Mouse (Mus musculus) liver, postnatal 0 days (tissue): ENCODE measurements around the gene Ddx6.

Experiments used
- CTCF ChIP-seq: sonication (generic); IDR thresholded peaks from 2 replicates; pipeline ENCODE4 v1.5.1; 2016; ENCODE audit warnings: antibody characterized with exemption, low read depth
- EP300 ChIP-seq: IDR thresholded peaks from 2 replicates; pipeline ENCODE4 v1.6.1; 2016; ENCODE audit warnings: antibody characterized with exemption, low read depth, mild to moderate bottlenecking

DNA sequence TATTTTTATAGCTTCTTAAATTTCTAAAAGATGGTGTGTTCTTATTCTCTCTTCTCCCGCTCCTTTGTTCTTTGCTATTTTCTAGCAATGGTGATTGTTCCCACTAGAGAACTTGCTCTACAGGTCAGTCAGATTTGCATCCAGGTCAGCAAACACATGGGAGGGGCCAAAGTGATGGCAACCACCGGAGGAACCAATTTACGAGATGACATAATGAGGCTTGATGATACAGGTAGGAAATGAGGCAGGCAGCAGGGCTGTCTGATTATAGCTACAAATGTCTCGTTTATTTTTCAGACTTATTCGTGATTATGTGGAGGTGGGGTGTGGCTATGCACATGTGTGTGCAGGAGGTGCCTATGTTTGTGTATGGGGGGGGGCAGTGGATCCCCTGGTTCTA is 19.7 kb downstream of the Ddx6 start:
- TF ChIP-seq CTCF (no peak), EP300 (no peak)
